Mouse (Mus musculus) 3T3-L1 (cell line): ENCODE data around the gene Rag1.

Experiments used
- DNase-seq: peaks from one replicate; pipeline ENCODE4 v3.0.0-alpha.2; 2015; ENCODE audit warnings: low read depth, low spot score

The Rag1 gene

DNA sequence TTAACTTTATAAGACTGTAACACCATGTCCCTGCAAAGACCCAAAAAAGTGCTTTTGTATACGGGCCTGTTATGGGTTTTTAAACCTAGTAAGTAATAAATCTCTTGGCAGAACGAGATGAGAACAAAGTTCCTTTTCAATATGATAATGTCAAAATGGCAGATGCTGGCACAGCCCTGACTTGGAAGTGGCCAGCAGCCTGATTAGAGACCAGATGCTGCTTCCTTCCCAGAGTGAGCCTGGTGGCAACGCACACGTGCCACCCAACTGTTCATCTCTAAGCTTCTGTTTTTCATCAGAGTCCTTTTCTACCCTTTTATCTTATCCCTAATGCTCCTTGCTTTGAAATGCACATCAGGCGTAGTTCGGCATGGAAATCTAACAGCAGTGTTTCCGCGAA is 57.9 kb downstream of the Rag1 start:
- DNase-seq = no peak
